23 mouse cellular contexts compared by ENCODE assay signal in genomic region chr4:134258354-134258753, GRCm38 (mm10). TPM values are rescaled to one million over a fixed set of nuclear protein-coding genes. Genes with fewer than 3 reads are reported as not detected.
DNase-seq lines count a peak whose midpoint lies in the region; ATAC-seq lines count a peak whose summit lies in the region.
"Had no signal": no experiment of that assay in that cellular context is flagged by ENCODE, and none has a peak within 500 bp of the region (broad histone marks: within the 10 kb centered on the region; RNA-seq: fewer than 3 reads in every experiment).

No protein-coding gene starts in this region.

- H3K36me3 ChIP-seq in forebrain, embryonic 10.5 days (replicated peaks): no peaks in the 10 kb centered on the region
- no peaks in the 10 kb centered on the region for H3K36me3 ChIP-seq in forebrain, embryonic 16.5 days (ENCODE audit: control insufficient read depth, insufficient read depth)
- no peaks in the 10 kb centered on the region for H3K36me3 ChIP-seq in forebrain, embryonic 12.5 days (replicated peaks)
- H3K36me3 ChIP-seq: hindbrain, embryonic 12.5 days; limb, embryonic 12.5 days; liver, embryonic 15.5 days; midbrain, embryonic 13.5 days had no signal

- 65% methylated on average over 11 of the region's 11 CpGs for WGBS in forebrain, embryonic 10.5 days
- 60% methylated on average over 11 of the region's 11 CpGs for whole genome bisulfite sequencing in forebrain, embryonic 16.5 days
- WGBS in forebrain, embryonic 12.5 days: 69% methylated on average over 11 of the region's 11 CpGs

- peaks cover 35% of the 10 kb centered on the region for H3K27me3 ChIP-seq in forebrain, embryonic 10.5 days (ENCODE audit: poor library complexity, severe bottlenecking)
- H3K27me3 ChIP-seq in forebrain, embryonic 16.5 days (replicated peaks; ENCODE audit: control insufficient read depth, insufficient read depth, low read length): peaks cover 20% of the 10 kb centered on the region
- peaks cover 36% of the 10 kb centered on the region for H3K27me3 ChIP-seq in forebrain, embryonic 12.5 days

- H3K9me3 ChIP-seq in forebrain, embryonic 10.5 days: no peaks in the 10 kb centered on the region
- H3K9me3 ChIP-seq in forebrain, embryonic 16.5 days (ENCODE audit: control insufficient read depth, low read length): no peaks in the 10 kb centered on the region
- H3K9me3 ChIP-seq in forebrain, embryonic 12.5 days: no peaks in the 10 kb centered on the region
- H3K9me3 ChIP-seq: hindbrain, embryonic 12.5 days; limb, embryonic 12.5 days; liver, embryonic 15.5 days; midbrain, embryonic 13.5 days had no signal

- H3K4me2 ChIP-seq in forebrain, embryonic 16.5 days (ENCODE audit: low read length): no peak overlapping the region
- no peak overlapping the region for H3K4me2 ChIP-seq in forebrain, embryonic 12.5 days
- H3K4me2 ChIP-seq: hindbrain, embryonic 12.5 days; limb, embryonic 12.5 days; liver, embryonic 15.5 days; midbrain, embryonic 13.5 days had no signal

- DNase-seq in forebrain, embryonic 10.5 days (ENCODE audit: extremely low spot score, low spot score): no peak
- DNase-seq in kidney, postnatal 10 days: peak; percentile 61
- DNase-seq in kidney, adult 9 months: no peak
- DNase-seq in 416B (ENCODE audit: low read depth): peak; percentile 49
- peak; percentile 56 for DNase-seq in lung, postnatal 14 days
- no peak for DNase-seq in left cerebral cortex, postnatal 36 days (ENCODE audit: low spot score in 2 of 2)
- DNase-seq: adrenal gland, postnatal 25 days; cerebellum, adult 8-10 months; forebrain, postnatal 0 days had no signal

- H3K27ac ChIP-seq in forebrain, embryonic 10.5 days: 0 out of 2 replicates have a peak overlapping the region, but pooled peaks have one; percentile 9
- H3K27ac ChIP-seq in forebrain, embryonic 16.5 days (ENCODE audit: low read length): no peak overlapping the region
- no peak overlapping the region for H3K27ac ChIP-seq in forebrain, embryonic 12.5 days
- H3K27ac ChIP-seq: hindbrain, embryonic 12.5 days; left cerebral cortex, adult 2 months; liver, embryonic 15.5 days; midbrain, embryonic 13.5 days; stomach, postnatal 0 days had no signal

- H3K9ac ChIP-seq in forebrain, embryonic 16.5 days (replicated peaks; ENCODE audit: low read depth, low read length): no peak overlapping the region
- no peak overlapping the region for H3K9ac ChIP-seq in forebrain, embryonic 12.5 days
- H3K9ac ChIP-seq: forebrain, postnatal 0 days; hindbrain, embryonic 12.5 days; limb, embryonic 12.5 days; liver, embryonic 15.5 days; midbrain, embryonic 13.5 days had no signal

- intact Hi-C loops in left cerebral cortex, postnatal 36 days (cut with DNase I): no loop called here

- H3K4me1 ChIP-seq in forebrain, embryonic 10.5 days: peaks cover 55% of the 10 kb centered on the region
- H3K4me1 ChIP-seq in forebrain, embryonic 16.5 days (replicated peaks; ENCODE audit: control insufficient read depth, insufficient read depth, low read length): peaks cover 6% of the 10 kb centered on the region
- peaks cover 43% of the 10 kb centered on the region for H3K4me1 ChIP-seq in forebrain, embryonic 12.5 days

- H3K4me3 ChIP-seq in forebrain, embryonic 10.5 days: no peak overlapping the region
- H3K4me3 ChIP-seq in forebrain, embryonic 16.5 days (replicated peaks; ENCODE audit: low read length): no peak overlapping the region
- no peak overlapping the region for H3K4me3 ChIP-seq in forebrain, embryonic 12.5 days (replicated peaks)
- H3K4me3 ChIP-seq: hindbrain, embryonic 12.5 days; left cerebral cortex, adult 2 months; limb, embryonic 12.5 days; liver, embryonic 15.5 days; midbrain, embryonic 13.5 days; myocyte had no signal

- no peak for ATAC-seq in forebrain, embryonic 16.5 days
- ATAC-seq in forebrain, embryonic 12.5 days (ENCODE audit: low FRiP score): no peak
- ATAC-seq: activated CD4-positive, CD25-positive, alpha-beta regulatory T cell, adult 4 months; forebrain, postnatal 0 days had no signal

RNA-seq across cellular contexts. Expression of gene Grrp1, which starts 4.4 kb away (rescaled TPM):
- polyA plus RNA-seq in forebrain, embryonic 10.5 days (2016; fragmentation: Nextera tagmentation; extraction: Ambion mirVana): 8.3 and 8.4 TPM in 2 replicates
- polyA plus RNA-seq in forebrain, embryonic 16.5 days (2015; fragmentation: Nextera tagmentation; extraction: Ambion mirVana): 12.2 and 12.5 TPM in 2 replicates
- 1 to 10 TPM; 2.8 to 3.4 TPM for total RNA-seq in left cerebral cortex, postnatal 36 days (2021)
- polyA plus RNA-seq in forebrain, embryonic 12.5 days (2016; fragmentation: Nextera tagmentation; extraction: Ambion mirVana): 4.1 and 5.2 TPM in 2 replicates
- polyA plus RNA-seq: activated CD4-positive, CD25-positive, alpha-beta regulatory T cell, adult 4 months had no signal

RNA-seq across cellular contexts. Expression of gene Gm30191, which starts 11.6 kb away (rescaled TPM):
- 0.24 TPM in 1 of 2 replicates, not detected in the other for polyA plus RNA-seq in forebrain, embryonic 10.5 days (2016; fragmentation: Nextera tagmentation; extraction: Ambion mirVana)
- not detected in 2 replicates for polyA plus RNA-seq in forebrain, embryonic 16.5 days (2015; fragmentation: Nextera tagmentation; extraction: Ambion mirVana)
- total RNA-seq in left cerebral cortex, postnatal 36 days (2021): not detected
- not detected in 2 replicates for polyA plus RNA-seq in forebrain, embryonic 12.5 days (2016; fragmentation: Nextera tagmentation; extraction: Ambion mirVana)
- total RNA-seq: adrenal gland, postnatal 25 days; forebrain, postnatal 0 days; gastrocnemius, adult 8-10 months; layer of hippocampus, adult 18-20 months; left cerebral cortex, adult 2 months had no signal
- polyA plus RNA-seq: activated CD4-positive, CD25-positive, alpha-beta regulatory T cell, adult 4 months; heart, embryonic 14.5 days; intestine, embryonic 14.5 days; limb, embryonic 12.5 days; liver, embryonic 15.5 days; midbrain, embryonic 13.5 days; myocyte; stomach, postnatal 0 days had no signal

RNA-seq across cellular contexts. Expression of gene Zfp593, which starts 13.0 kb away (rescaled TPM):
- 20.7 and 22.7 TPM in 2 replicates for polyA plus RNA-seq in forebrain, embryonic 10.5 days (2016; fragmentation: Nextera tagmentation; extraction: Ambion mirVana)
- polyA plus RNA-seq in forebrain, embryonic 16.5 days (2015; fragmentation: Nextera tagmentation; extraction: Ambion mirVana): 17.1 TPM in 2 replicates
- total RNA-seq in left cerebral cortex, postnatal 36 days (2021): 10 to 100 TPM in 1 of 2 experiments, 1 to 10 TPM in 1; 9.2 to 13.2 TPM
- 18.5 and 20.4 TPM in 2 replicates for polyA plus RNA-seq in forebrain, embryonic 12.5 days (2016; fragmentation: Nextera tagmentation; extraction: Ambion mirVana)

RNA-seq across cellular contexts. Expression of gene E130218I03Rik, which starts 14.9 kb away (rescaled TPM):
- polyA plus RNA-seq in forebrain, embryonic 10.5 days (2016; fragmentation: Nextera tagmentation; extraction: Ambion mirVana): 0.72 and 0.90 TPM in 2 replicates
- 0.31 and 0.61 TPM in 2 replicates for polyA plus RNA-seq in forebrain, embryonic 16.5 days (2015; fragmentation: Nextera tagmentation; extraction: Ambion mirVana)
- total RNA-seq in left cerebral cortex, postnatal 36 days (2021): under 1 TPM in 1 of 2 experiments, not detected in 1; 0.47 TPM
- 0.52 and 0.74 TPM in 2 replicates for polyA plus RNA-seq in forebrain, embryonic 12.5 days (2016; fragmentation: Nextera tagmentation; extraction: Ambion mirVana)
- total RNA-seq: adrenal gland, postnatal 25 days; layer of hippocampus, adult 18-20 months; left cerebral cortex, adult 2 months had no signal
- polyA plus RNA-seq: heart, embryonic 14.5 days; liver, embryonic 15.5 days had no signal

RNA-seq across cellular contexts. Expression of gene Cnksr1, which starts 20.2 kb away (rescaled TPM):
- polyA plus RNA-seq in forebrain, embryonic 10.5 days (2016; fragmentation: Nextera tagmentation; extraction: Ambion mirVana): 0.97 and 1.1 TPM in 2 replicates
- polyA plus RNA-seq in forebrain, embryonic 16.5 days (2015; fragmentation: Nextera tagmentation; extraction: Ambion mirVana): 0.21 and 0.33 TPM in 2 replicates
- under 1 TPM; 0.27 to 0.66 TPM for total RNA-seq in left cerebral cortex, postnatal 36 days (2021)
- polyA plus RNA-seq in forebrain, embryonic 12.5 days (2016; fragmentation: Nextera tagmentation; extraction: Ambion mirVana): 0.10 and 0.35 TPM in 2 replicates
- total RNA-seq: forebrain, postnatal 0 days had no signal
- polyA plus RNA-seq: activated CD4-positive, CD25-positive, alpha-beta regulatory T cell, adult 4 months had no signal

Comparison
In these comparisons a context has a peak if more than half of its experiments do, and no peak if none do; other contexts are left out.
1. DNase-seq: peak in kidney, postnatal 10 days (single experiment), 416B (single experiment) and lung, postnatal 14 days (single experiment); none in forebrain, embryonic 10.5 days (single experiment), kidney, adult 9 months (single experiment) and left cerebral cortex, postnatal 36 days (0 of 2).